Mouse (Mus musculus) testis, adult 2 months (tissue): ENCODE measurements around the gene Arf4.
A peak's percentile ranks its signal among the peaks of the same experiment; 100 is the strongest.

ENCODE experiments used
- CTCF ChIP-seq: fragments of 200-500 bp; IDR thresholded peaks from 2 replicates; pipeline ENCODE4 v1.5.1; 2012; ENCODE audit warnings: low read depth, mild to moderate bottlenecking, inconsistent platforms, low read length, moderate library complexity; ENCODE audit not compliant: control insufficient read depth, insufficient read depth, insufficient replicate concordance
- POLR2A ChIP-seq: fragments of 200-500 bp; IDR thresholded peaks from 2 replicates; pipeline ENCODE4 v1.6.1; 2012; ENCODE audit warnings: low read depth, mild to moderate bottlenecking, inconsistent platforms, low read length, moderate library complexity; ENCODE audit not compliant: control insufficient read depth

DNA sequence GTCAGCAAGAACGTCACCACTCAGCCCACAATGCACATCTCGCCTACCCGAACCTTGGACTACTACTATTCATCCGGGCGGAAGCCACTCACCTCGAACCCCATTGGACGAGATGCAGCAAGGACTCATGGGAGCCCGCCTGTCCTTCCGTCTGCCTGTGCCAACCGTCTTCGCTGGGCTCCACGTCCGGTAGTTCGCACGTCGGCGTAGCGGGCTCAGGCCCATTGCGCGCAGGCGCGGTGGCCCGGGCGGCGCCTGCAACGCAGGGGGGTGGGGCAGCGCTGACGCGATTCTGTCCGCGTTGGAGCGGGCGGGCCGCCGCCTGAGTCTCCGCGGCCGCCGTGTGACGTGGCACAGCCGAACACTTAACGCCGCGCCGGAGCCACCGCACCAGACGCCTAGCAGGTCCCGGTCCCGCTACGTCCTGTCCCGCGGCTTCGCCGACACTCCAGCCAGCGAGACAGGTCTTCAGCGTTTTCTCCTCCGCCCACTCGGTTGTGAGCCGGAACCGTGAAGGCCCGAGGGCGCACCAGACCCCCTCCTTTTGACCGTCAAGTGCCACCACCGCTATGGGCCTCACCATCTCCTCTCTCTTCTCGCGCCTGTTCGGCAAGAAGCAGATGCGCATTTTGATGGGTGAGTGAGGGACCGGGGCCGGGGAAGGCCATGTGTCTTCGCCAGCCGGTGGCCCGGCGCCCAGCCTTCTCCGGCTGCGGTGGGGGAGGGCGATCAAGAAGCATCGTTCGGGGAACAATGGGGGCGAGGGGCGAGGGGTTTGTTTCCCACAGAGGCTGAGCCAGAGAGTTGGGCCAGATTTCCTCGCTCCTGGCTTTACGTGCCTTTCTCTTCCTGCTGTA, at the start of gene Arf4:
- no peak for TF ChIP-seq CTCF
- peak; percentile 72 for TF ChIP-seq POLR2A
